Mouse (Mus musculus): ENCODE measurements at regions not wholly inside any gene's neighbourhood (a gene's known extent, or its start where the extent isn't known, plus 50 kb on each side); places are given as distances from the start of the nearest gene placed in this dataset.
"Not testable (repeated sequence)": the region's sequence is repeated elsewhere in the genome, so short reads cannot be mapped to it uniquely, and the experiment has no call there.

DNA sequence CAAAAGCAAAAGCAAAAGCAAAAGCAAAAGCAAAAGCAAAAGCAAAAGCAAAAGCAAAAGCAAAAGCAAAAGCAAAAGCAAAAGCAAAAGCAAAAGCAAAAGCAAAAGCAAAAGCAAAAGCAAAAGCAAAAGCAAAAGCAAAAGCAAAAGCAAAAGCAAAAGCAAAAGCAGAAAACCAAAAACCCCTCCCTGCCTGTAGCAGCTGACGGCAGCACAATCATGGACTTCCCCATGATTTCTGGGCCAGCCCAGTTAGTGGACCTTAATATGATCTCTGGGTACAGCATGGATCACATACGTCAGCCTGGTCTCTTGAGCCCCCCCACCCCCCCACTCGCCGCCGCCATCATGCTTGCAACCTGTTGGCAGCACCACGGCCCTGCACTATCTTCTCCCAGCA lies 1004.3 kb downstream of the Car8 start:
- H3K9me3 ChIP-seq: peaks cover 38% of the 10 kb centered on the region

DNA sequence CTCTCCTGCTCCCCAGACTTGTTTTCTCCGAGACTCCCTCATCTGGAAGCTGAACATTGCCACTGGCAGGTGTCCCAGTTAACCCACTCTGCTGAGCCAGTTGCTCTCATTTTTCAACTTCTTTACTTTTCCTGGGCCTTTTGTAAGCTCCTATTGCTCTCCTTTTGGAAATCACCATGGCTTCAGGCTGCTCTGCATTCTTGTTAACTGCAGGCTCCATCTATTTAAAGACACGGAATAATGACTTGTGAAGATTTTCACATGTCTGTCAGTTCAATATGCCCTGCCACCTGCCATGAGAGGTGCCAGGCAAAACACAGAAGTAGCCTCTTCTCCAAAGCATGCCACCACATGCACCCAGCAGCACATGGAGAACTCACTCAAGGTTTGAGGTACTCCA lies 1009.9 kb downstream of the Car8 start:
- ATAC-seq (ENCODE audit: low FRiP score, low read depth): no peak
- 76% methylated on average over 2 of the region's 2 CpGs for WGBS
- H3K27ac ChIP-seq: no peak overlapping the region

More for the DNA sequence above, 1004.3 kb downstream of the Car8 start:
- not testable (repeated sequence) for H3K4me3 ChIP-seq; H3K9ac ChIP-seq; H3K27ac ChIP-seq; H3K4me1 ChIP-seq; H3K36me3 ChIP-seq; H3K27me3 ChIP-seq (replicated peaks); ATAC-seq (ENCODE audit: low FRiP score, low read depth); H3K4me2 ChIP-seq (replicated peaks)
- 94% methylated on average over 6 of the region's 6 CpGs for WGBS

DNA sequence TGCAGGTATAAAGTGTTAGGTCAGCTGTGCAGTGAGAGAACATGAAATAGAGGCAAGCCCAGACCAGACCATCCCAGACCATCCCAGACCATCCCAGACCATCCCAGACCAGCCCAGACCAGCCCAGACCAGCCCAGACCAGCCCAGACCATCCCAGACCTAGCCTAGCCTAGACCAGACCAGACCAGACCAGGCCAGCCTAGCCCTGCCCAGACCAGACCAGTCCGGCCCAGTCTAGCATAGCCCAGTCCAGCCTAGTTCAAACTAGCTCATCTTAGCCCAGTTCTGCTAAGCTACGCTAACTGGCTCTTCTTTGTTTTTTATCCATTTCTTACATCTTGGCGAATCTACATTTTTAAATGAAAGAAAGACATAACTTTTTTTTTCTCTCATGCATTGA lies 1015.9 kb downstream of the Car8 start:
- Histone ChIP-seq H3K9me3 (no peaks in the 10 kb centered on the region), H3K27ac (no peak overlapping the region), H3K36me3 (no peaks in the 10 kb centered on the region), H3K9ac (no peak overlapping the region), H3K27me3 (replicated peaks) (no peaks in the 10 kb centered on the region), H3K4me2 (replicated peaks) (no peak overlapping the region), H3K4me3 (no peak overlapping the region), H3K4me1 (no peaks in the 10 kb centered on the region)
- 92% methylated on average over 3 of the region's 3 CpGs for WGBS
- ATAC-seq (ENCODE audit: low FRiP score, low read depth): no peak

More for the DNA sequence above, 1009.9 kb downstream of the Car8 start:
- H3K4me2 ChIP-seq (replicated peaks): no peak overlapping the region
- no peaks in the 10 kb centered on the region for H3K36me3 ChIP-seq
- H3K27me3 ChIP-seq (replicated peaks): no peaks in the 10 kb centered on the region
- H3K9me3 ChIP-seq: peaks cover 17% of the 10 kb centered on the region
- no peak overlapping the region for H3K4me3 ChIP-seq
- H3K9ac ChIP-seq: no peak overlapping the region
- H3K4me1 ChIP-seq: no peaks in the 10 kb centered on the region

DNA sequence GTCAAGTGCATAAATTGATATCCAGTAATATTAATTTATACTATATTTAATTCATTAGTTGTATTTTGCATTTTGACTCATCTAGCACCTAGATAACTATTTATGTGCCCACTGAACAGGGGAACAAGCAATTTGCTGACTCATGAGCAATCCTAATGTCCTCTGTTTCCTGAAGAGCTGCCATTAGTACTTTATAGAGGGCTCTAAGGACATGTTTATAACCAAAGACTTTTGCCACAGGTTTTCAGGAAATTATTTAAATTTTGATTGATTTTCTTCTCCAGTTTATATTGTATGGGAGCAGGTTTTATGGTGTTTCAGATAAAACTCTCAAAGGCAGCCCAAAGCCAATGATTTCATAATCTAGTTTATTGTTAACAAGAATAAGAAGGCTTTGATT lies 1018.4 kb downstream of the Car8 start:
- Histone ChIP-seq H3K27me3 (replicated peaks) (no peaks in the 10 kb centered on the region), H3K27ac (no peak overlapping the region), H3K4me2 (replicated peaks) (no peak overlapping the region), H3K4me3 (no peak overlapping the region), H3K36me3 (no peaks in the 10 kb centered on the region), H3K9ac (no peak overlapping the region), H3K9me3 (no peaks in the 10 kb centered on the region), H3K4me1 (no peaks in the 10 kb centered on the region)
- ATAC-seq (ENCODE audit: low FRiP score, low read depth): no peak

DNA sequence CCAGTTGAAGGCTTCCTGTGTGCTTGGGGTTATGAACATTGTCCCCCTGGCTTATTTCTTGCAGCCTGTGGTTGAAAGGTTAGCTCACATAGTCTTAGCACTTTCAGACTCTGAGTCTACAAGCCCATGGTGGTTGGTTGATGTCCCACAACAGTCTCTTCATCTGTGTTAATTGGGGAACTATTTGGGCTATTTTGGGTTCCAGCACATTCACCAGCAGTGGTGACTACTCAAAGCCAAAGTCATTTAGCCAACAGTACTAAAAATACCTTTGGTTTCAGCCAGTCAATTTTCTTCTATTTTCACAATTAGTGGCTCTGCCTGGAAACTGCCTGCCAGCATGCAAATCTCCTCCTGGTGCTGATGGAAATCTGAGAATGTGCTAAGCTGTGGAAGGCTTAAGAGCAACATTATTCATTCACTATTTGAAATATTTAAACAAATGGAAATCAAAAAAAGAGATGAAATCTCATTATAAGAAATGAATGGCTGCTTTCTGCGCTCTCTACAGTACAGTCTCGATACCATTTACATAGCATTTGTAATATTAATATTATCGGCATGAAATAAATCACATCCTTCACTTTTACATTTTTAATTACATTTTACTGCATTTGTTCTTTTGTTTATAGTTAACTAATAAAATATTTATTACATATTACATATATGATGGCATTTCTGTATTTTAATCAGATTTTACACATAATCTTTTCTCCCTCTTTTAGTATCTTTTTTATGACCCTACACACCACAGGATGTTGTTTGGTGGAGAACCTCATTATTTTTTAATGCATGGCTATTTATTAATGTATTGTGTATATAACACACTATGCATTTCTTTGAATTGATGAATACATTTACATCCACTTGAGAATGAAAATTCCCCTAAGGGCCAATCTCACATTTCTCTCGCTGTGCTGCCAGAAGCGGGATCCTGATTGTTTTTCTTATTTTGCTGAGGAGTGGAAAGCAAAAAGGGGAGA lies 1023.5 kb downstream of the Car8 start:
- H3K4me3 ChIP-seq: no peak overlapping the region
- no peak overlapping the region for H3K9ac ChIP-seq
- H3K27me3 ChIP-seq (replicated peaks): no peaks in the 10 kb centered on the region
- H3K27ac ChIP-seq: no peak overlapping the region
- no peaks in the 10 kb centered on the region for H3K36me3 ChIP-seq
- WGBS: 72% methylated on average over 5 of the region's 5 CpGs
- no peaks in the 10 kb centered on the region for H3K4me1 ChIP-seq
- ATAC-seq (ENCODE audit: low FRiP score, low read depth): peak; percentile 71; the same call in 1 of the 2 replicates
- H3K9me3 ChIP-seq: no peaks in the 10 kb centered on the region
- no peak overlapping the region for H3K4me2 ChIP-seq (replicated peaks)

DNA sequence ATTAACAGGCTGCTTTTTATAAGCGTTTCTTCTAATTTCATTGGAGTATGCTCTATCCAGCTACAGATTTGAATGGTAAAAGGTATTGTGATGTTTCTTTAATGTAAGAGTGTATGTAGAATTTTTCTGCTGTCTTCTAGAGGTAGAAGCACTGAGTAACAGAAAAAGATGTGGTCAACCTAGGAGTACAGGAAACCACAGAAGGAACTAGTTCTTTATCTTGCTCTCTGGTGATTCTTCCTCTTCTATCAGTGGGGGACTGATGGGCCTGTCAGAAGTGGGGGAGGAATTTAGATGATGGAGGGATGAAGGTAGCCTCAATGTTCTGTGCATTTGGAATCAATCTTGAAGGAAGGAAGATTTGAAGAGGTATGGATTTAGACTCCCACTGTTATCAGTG lies 1031.9 kb downstream of the Car8 start:
- ATAC-seq (ENCODE audit: low FRiP score, low read depth): no peak
- 85% methylated on average over 1 of the region's 1 CpGs for WGBS

DNA sequence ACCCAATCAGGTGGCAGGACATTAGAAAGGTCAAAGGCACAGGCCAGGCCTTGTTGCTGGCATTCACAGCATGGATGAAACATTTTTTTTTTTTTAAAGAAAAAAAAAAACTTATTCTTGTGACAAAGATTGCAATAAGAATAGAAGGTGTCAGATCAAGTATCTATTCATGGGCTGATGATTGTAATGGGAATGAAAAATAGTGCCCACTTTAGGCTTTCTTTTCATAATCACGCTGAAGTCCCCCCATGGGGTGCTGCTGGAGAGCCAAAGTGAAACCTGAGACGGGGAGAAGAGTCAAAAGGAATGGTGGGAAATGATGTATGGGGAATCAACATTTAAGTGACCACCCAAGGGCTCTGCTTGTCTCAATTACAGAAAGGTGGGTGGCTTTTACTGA lies 1037.0 kb downstream of the Car8 start:
- Histone ChIP-seq H3K27me3 (replicated peaks) (no peaks in the 10 kb centered on the region), H3K9ac (no peak overlapping the region), H3K4me2 (replicated peaks) (no peak overlapping the region), H3K27ac (no peak overlapping the region), H3K9me3 (no peaks in the 10 kb centered on the region), H3K4me1 (no peaks in the 10 kb centered on the region), H3K4me3 (no peak overlapping the region), H3K36me3 (no peaks in the 10 kb centered on the region)
- ATAC-seq (ENCODE audit: low FRiP score, low read depth): no peak
- 2% methylated on average over 2 of the region's 2 CpGs for WGBS

More for the DNA sequence above, 1031.9 kb downstream of the Car8 start:
- no peak overlapping the region for H3K9ac ChIP-seq
- no peak overlapping the region for H3K4me2 ChIP-seq (replicated peaks)
- no peak overlapping the region for H3K4me3 ChIP-seq
- no peaks in the 10 kb centered on the region for H3K36me3 ChIP-seq
- H3K4me1 ChIP-seq: no peaks in the 10 kb centered on the region
- H3K27me3 ChIP-seq (replicated peaks): no peaks in the 10 kb centered on the region
- no peak overlapping the region for H3K27ac ChIP-seq
- H3K9me3 ChIP-seq: no peaks in the 10 kb centered on the region

DNA sequence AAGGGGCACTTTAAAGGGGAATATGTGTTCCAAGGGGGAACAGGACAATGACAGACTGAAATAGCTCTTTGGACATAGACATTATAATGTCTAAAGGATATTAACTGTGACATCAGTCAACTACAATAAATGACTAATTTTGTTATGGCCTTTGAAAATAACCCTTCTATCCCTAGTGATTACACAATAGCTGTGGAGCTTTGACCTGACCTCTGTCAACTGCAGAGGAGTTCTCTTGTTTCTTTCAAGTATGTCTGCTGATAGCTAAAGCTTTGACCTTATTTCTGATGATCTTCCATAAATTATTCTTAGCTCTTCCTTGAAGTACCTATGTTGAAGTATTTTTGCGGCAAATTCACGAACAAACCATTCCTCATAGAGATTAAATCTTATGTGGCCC lies 1038.9 kb downstream of the Car8 start:
- Histone ChIP-seq H3K9ac (no peak overlapping the region), H3K9me3 (no peaks in the 10 kb centered on the region), H3K36me3 (no peaks in the 10 kb centered on the region), H3K4me3 (no peak overlapping the region), H3K4me2 (replicated peaks) (no peak overlapping the region), H3K27ac (no peak overlapping the region), H3K27me3 (replicated peaks) (no peaks in the 10 kb centered on the region), H3K4me1 (no peaks in the 10 kb centered on the region)
- 77% methylated on average over 2 of the region's 2 CpGs for WGBS
- ATAC-seq (ENCODE audit: low FRiP score, low read depth): no peak

DNA sequence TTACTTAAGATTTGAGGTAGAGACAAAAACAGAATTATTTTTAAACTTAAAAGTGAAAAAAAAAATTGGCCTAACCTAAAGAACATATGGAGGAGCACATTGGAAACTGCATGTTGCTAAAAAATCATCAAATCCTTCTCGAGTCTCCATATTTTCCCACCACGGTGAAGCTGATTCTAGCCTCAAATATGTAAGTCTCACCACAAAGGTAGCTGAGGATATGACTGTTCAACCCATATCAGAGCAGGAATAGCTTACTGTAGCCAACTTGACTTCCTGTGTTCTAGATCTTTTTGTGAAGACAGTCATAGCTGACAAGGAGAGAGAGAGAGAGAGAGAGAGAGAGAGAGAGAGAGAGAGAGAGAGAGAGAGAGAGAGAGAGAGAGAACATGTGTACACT lies 1039.8 kb downstream of the Car8 start:
- no peaks in the 10 kb centered on the region for H3K9me3 ChIP-seq
- ATAC-seq (ENCODE audit: low FRiP score, low read depth): no peak
- WGBS: 78% methylated on average over 2 of the region's 2 CpGs
- H3K4me1 ChIP-seq: no peaks in the 10 kb centered on the region
- H3K4me2 ChIP-seq (replicated peaks): no peak overlapping the region
- no peak overlapping the region for H3K4me3 ChIP-seq
- H3K27me3 ChIP-seq (replicated peaks): no peaks in the 10 kb centered on the region
- H3K9ac ChIP-seq: no peak overlapping the region
- no peak overlapping the region for H3K27ac ChIP-seq
- no peaks in the 10 kb centered on the region for H3K36me3 ChIP-seq

DNA sequence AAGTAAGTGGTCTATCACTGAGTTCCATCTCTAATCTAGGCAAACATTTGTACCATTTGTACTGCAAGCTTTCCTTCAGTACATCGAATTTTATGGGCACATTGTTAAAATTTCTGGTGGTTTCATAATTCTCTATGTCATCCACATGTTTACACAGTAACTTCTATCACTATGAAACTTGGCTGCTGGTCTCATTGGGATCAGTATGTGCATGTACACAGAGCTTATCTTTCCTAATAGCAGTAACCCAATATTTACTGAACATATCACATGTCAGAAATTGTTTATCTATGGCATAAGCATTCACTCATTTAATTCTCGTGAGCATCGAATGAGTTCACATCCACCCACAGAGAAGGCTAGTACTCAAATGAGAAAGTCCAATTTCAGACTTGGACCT lies 1042.3 kb downstream of the Car8 start:
- Histone ChIP-seq H3K9ac (no peak overlapping the region), H3K27ac (no peak overlapping the region), H3K27me3 (replicated peaks) (no peaks in the 10 kb centered on the region), H3K36me3 (no peaks in the 10 kb centered on the region), H3K4me2 (replicated peaks) (no peak overlapping the region), H3K9me3 (no peaks in the 10 kb centered on the region), H3K4me1 (no peaks in the 10 kb centered on the region), H3K4me3 (no peak overlapping the region)
- WGBS: 86% methylated on average over 3 of the region's 3 CpGs
- no peak for ATAC-seq (ENCODE audit: low FRiP score, low read depth)

DNA sequence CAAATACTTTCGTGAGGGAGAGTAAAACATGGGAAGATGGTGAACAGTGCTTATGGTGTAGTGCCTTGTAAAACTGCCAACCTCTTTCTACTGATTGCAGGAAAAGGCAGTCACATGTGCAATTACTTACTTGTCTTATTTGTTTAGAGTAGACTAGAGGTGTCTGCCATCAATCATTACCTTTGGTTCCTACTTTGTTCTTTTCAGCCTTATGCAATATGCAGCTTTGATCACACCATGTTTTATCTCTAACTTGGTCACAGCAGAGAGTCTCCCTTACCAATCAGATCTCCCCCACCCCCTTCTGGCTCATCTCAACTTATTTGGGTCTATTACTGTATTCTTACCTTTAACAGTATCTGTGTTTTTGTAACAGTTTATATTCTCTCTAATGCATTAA lies 1043.2 kb downstream of the Car8 start:
- Histone ChIP-seq H3K4me3 (no peak overlapping the region), H3K4me2 (replicated peaks) (no peak overlapping the region), H3K27ac (no peak overlapping the region), H3K36me3 (no peaks in the 10 kb centered on the region), H3K4me1 (no peaks in the 10 kb centered on the region), H3K27me3 (replicated peaks) (no peaks in the 10 kb centered on the region), H3K9me3 (no peaks in the 10 kb centered on the region), H3K9ac (no peak overlapping the region)
- WGBS: 71% methylated on average over 1 of the region's 1 CpGs
- no peak for ATAC-seq (ENCODE audit: low FRiP score, low read depth)

DNA sequence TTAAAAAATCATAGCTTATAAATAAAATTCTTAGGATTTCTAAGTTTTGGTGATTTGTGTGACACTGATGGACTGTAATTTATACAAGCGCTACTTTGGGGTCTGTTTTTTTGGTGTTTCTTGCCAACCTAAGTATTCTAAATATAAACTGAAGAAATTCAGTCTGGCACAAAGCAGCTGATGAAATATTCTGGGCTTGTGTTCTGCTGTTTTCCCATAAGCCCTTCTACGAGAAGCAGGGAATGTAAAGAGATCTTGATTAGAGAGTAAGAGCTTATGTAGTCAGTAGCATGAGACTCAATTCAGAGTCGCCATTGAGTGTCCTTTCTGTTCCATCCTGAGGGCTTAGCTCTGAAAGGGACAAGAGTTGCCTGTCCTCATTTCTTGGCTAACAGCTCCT lies 1046.9 kb downstream of the Car8 start:
- Histone ChIP-seq H3K27ac (no peak overlapping the region), H3K4me2 (replicated peaks) (no peak overlapping the region), H3K9me3 (no peaks in the 10 kb centered on the region), H3K9ac (no peak overlapping the region), H3K36me3 (no peaks in the 10 kb centered on the region), H3K4me1 (no peaks in the 10 kb centered on the region), H3K4me3 (no peak overlapping the region), H3K27me3 (replicated peaks) (no peaks in the 10 kb centered on the region)
- no peak for ATAC-seq (ENCODE audit: low FRiP score, low read depth)
- WGBS: 88% methylated on average over 3 of the region's 3 CpGs

DNA sequence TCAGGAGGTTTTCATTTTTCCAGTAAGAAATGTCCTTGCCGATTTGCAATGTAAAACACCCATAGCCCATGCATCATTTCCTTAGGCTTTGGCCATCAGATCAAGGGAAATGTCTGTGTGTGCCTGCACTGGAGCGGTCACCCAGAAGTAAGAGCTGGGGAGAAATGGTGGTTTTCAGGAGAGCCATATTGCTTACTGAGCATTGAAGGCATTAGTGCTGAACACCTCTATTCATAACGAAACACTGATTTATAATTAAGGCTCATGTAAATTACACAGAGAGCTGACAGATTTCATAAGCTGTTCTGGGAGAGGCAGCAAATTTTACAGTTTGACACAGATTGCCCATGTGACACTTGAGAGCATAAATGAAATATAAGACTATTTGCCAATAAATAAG lies 1047.6 kb downstream of the Car8 start:
- Histone ChIP-seq H3K27ac (no peak overlapping the region), H3K27me3 (replicated peaks) (no peaks in the 10 kb centered on the region), H3K36me3 (no peaks in the 10 kb centered on the region), H3K4me1 (no peaks in the 10 kb centered on the region), H3K4me2 (replicated peaks) (no peak overlapping the region), H3K9me3 (no peaks in the 10 kb centered on the region), H3K9ac (no peak overlapping the region), H3K4me3 (no peak overlapping the region)
- 65% methylated on average over 3 of the region's 3 CpGs for WGBS
- ATAC-seq (ENCODE audit: low FRiP score, low read depth): peak; percentile 71; the same call in 1 of the 2 replicates

All from neural tube, embryonic 12.5 days (tissue).